Mouse (Mus musculus) adrenal gland, postnatal 0 days (tissue): ENCODE measurements around the gene Psma5. TPM values are rescaled to one million over a fixed set of nuclear protein-coding genes. Genes with fewer than 3 reads are reported as not detected.

ENCODE experiments used
- polyA plus RNA-seq: library from polyadenylated mRNA; unstranded; fragments of >200 nt; fragmentation: Nextera tagmentation; extraction: Ambion mirVana; gene quantifications from 2 replicates; pipeline ENCODE4 v1.2.1, GENCODE M21; 2015

Psma5 gene
- polyA plus RNA-seq = 278 and 286 TPM in 2 replicates

GRCm38 (mm10) chr3:108256719-108257637, at the start of gene Psma5:
TSS of gene Psma5 (plus strand) at chr3:108256926.

GRCm38 (mm10) chr3:108210771-108211139, 46.0 kb upstream of the Psma5 start, which contains the start of gene Atxn7l2:
TSS of gene Atxn7l2 (minus strand) at chr3:108210934.

GRCm38 (mm10) chr3:108226558-108227350, 30.0 kb upstream of the Psma5 start, which contains the start of gene Sypl2:
TSS of gene Sypl2 (minus strand) at chr3:108226648.

GRCm38 (mm10) chr3:108283781-108284601, 27.3 kb downstream of the Psma5 start, which contains the start of gene Sort1:
TSS of gene Sort1 (plus strand) at chr3:108284082.

Other genes with a start within 250 kb of the Psma5 start
- 165 and 212 TPM in 2 replicates for gene Gstm1, start 239.0 kb upstream of the Psma5 start, polyA plus RNA-seq
- gene Gstm4, start 212.0 kb upstream of the Psma5 start, polyA plus RNA-seq = 19.7 and 23.4 TPM in 2 replicates
- 27.7 and 44.6 TPM in 2 replicates for gene Ampd2, start 170.3 kb upstream of the Psma5 start, polyA plus RNA-seq
- 3.8 and 7.2 TPM in 2 replicates for gene Gnat2, start 164.1 kb upstream of the Psma5 start, polyA plus RNA-seq
- 101 and 133 TPM in 2 replicates for gene Gnai3, start 110.8 kb upstream of the Psma5 start, polyA plus RNA-seq
- gene Gpr61, start 102.0 kb upstream of the Psma5 start, polyA plus RNA-seq = 0.17 and 0.60 TPM in 2 replicates
- gene Amigo1, start 70.6 kb upstream of the Psma5 start, polyA plus RNA-seq = 6.0 and 9.1 TPM in 2 replicates
- 1.9 and 2.9 TPM in 2 replicates for gene Cyb561d1, start 55.7 kb upstream of the Psma5 start, polyA plus RNA-seq
- 5.4 and 6.5 TPM in 2 replicates for gene Atxn7l2, start 46.0 kb upstream of the Psma5 start, polyA plus RNA-seq
- gene Sypl2, start 30.3 kb upstream of the Psma5 start, polyA plus RNA-seq = 0.24 and 0.91 TPM in 2 replicates
- gene Sort1, start 27.2 kb downstream of the Psma5 start, polyA plus RNA-seq = 4.6 and 6.2 TPM in 2 replicates
- 0.13 TPM in 1 of 2 replicates, not detected in the other for gene Mybphl, start 108.0 kb downstream of the Psma5 start, polyA plus RNA-seq
- 11.5 and 11.7 TPM in 2 replicates for gene Psrc1, start 126.9 kb downstream of the Psma5 start, polyA plus RNA-seq
- gene Celsr2, start 158.6 kb downstream of the Psma5 start, polyA plus RNA-seq = 3.7 and 4.1 TPM in 2 replicates
- gene Sars, start 188.3 kb downstream of the Psma5 start, polyA plus RNA-seq = 93.7 and 121 TPM in 2 replicates